Mouse (Mus musculus) erythroblast, embryonic 14.5 days (primary cell): ENCODE data around the gene Dennd5a. TPM values are rescaled to one million over a fixed set of nuclear protein-coding genes. Genes with fewer than 3 reads are reported as not detected.

ENCODE experiments used
- H3K27me3 ChIP-seq: 2 replicates; pipeline ENCODE4 v1.6.1; 2012; ENCODE audit warnings: inconsistent platforms; ENCODE audit not compliant: control insufficient read depth
- H3K36me3 ChIP-seq: 2 replicates; pipeline ENCODE4 v1.6.1; 2012; ENCODE audit warnings: mild to moderate bottlenecking, inconsistent platforms; ENCODE audit not compliant: control insufficient read depth
- H3K4me1 ChIP-seq: 2 replicates; pipeline ENCODE4 v1.6.1; 2012; ENCODE audit warnings: inconsistent platforms; ENCODE audit not compliant: control insufficient read depth
- H3K4me3 ChIP-seq: replicated peaks from 2 replicates; pipeline ENCODE3; 2012; ENCODE audit warnings: moderate library complexity, mild to moderate bottlenecking, inconsistent platforms
- H3K9me3 ChIP-seq: 2 replicates; pipeline ENCODE4 v1.6.1; 2012; ENCODE audit warnings: low read length, inconsistent platforms, mixed read lengths; ENCODE audit not compliant: control insufficient read depth
- GATA1 ChIP-seq: IDR thresholded peaks from 2 replicates; pipeline ENCODE4 v1.6.1; 2012; ENCODE audit warnings: low read length, inconsistent platforms, mixed read lengths
- TAL1 ChIP-seq: IDR thresholded peaks from 3 replicates; pipeline ENCODE4 v1.6.1; 2012; ENCODE audit warnings: low read length, inconsistent platforms, mixed read lengths
- polyA plus RNA-seq: library from polyadenylated mRNA; stranded (reverse); fragments of >175 nt; gene quantifications from 2 replicates; pipeline ENCODE4 v1.2.3, GENCODE M21; 2012

Dennd5a gene
- 0.45 and 0.60 TPM in 2 replicates for polyA plus RNA-seq

- H3K9me3 ChIP-seq, result peaks cover 3% of the 10 kb centered on the region; the same call in 1 of the 2 replicates
Observed at GRCm38 (mm10) chr7:109959716-109960612, at the start of gene Dennd5a. TSS of gene Dennd5a (minus strand) at chr7:109960470.

GRCm38 (mm10) chr7:110009084-110009483 is 48.8 kb upstream of the Dennd5a start:
- Histone ChIP-seq H3K36me3 (no peaks in the 10 kb centered on the region), H3K27me3 (peaks cover 27% of the 10 kb centered on the region), H3K4me3 (no peak overlapping the region), H3K9me3 (no peaks in the 10 kb centered on the region), H3K4me1 (peaks cover 10% of the 10 kb centered on the region)
- TF ChIP-seq TAL1 (no peak), GATA1 (no peak)

More at GRCm38 (mm10) chr7:109959716-109960612, at the start of gene Dennd5a:
- Histone ChIP-seq H3K4me1 (peaks cover 24% of the 10 kb centered on the region), H3K36me3 (no peaks in the 10 kb centered on the region), H3K27me3 (peaks cover 17% of the 10 kb centered on the region), H3K4me3 (peak within 1 kb of the TSS; percentile 82)
- TF ChIP-seq TAL1 (no peak), GATA1 (no peak)

- H3K4me3 ChIP-seq, result no peak overlapping the region
- no peak for TF ChIP-seq GATA1
- TF ChIP-seq TAL1, result no peak
- no peaks in the 10 kb centered on the region for H3K9me3 ChIP-seq
- peaks cover 31% of the 10 kb centered on the region for H3K27me3 ChIP-seq
- H3K36me3 ChIP-seq, result no peaks in the 10 kb centered on the region
- peaks cover 10% of the 10 kb centered on the region for H3K4me1 ChIP-seq
Observed at GRCm38 (mm10) chr7:110008513-110008912, 48.2 kb upstream of the Dennd5a start.

GRCm38 (mm10) chr7:110006471-110007195 is 46.4 kb upstream of the Dennd5a start:
- Histone ChIP-seq H3K4me1 (peaks cover 11% of the 10 kb centered on the region), H3K27me3 (peaks cover 48% of the 10 kb centered on the region), H3K36me3 (no peaks in the 10 kb centered on the region), H3K4me3 (no peak overlapping the region), H3K9me3 (no peaks in the 10 kb centered on the region)
- no peak for TF ChIP-seq GATA1

- no peak overlapping the region for H3K4me3 ChIP-seq
- H3K27me3 ChIP-seq, result peaks cover 53% of the 10 kb centered on the region
- H3K4me1 ChIP-seq, result peaks cover 11% of the 10 kb centered on the region
- no peaks in the 10 kb centered on the region for H3K9me3 ChIP-seq
- TF ChIP-seq GATA1 (no peak), TAL1 (no peak)
- H3K36me3 ChIP-seq, result no peaks in the 10 kb centered on the region
Observed at GRCm38 (mm10) chr7:110005976-110006375, 45.7 kb upstream of the Dennd5a start.

GRCm38 (mm10) chr7:110002968-110003367 is 42.7 kb upstream of the Dennd5a start:
- Histone ChIP-seq H3K4me1 (0 out of 2 replicates have a peak, but pooled peaks cover 1% of the 10 kb centered on the region), H3K27me3 (peaks cover 58% of the 10 kb centered on the region), H3K9me3 (no peaks in the 10 kb centered on the region), H3K4me3 (no peak overlapping the region), H3K36me3 (no peaks in the 10 kb centered on the region)
- TF ChIP-seq TAL1 (no peak), GATA1 (no peak)

GRCm38 (mm10) chr7:110002092-110002491 is 41.8 kb upstream of the Dennd5a start:
- Histone ChIP-seq H3K9me3 (no peaks in the 10 kb centered on the region), H3K4me1 (0 out of 2 replicates have a peak, but pooled peaks cover 1% of the 10 kb centered on the region), H3K27me3 (peaks cover 58% of the 10 kb centered on the region), H3K36me3 (no peaks in the 10 kb centered on the region), H3K4me3 (no peak overlapping the region)
- no peak for TF ChIP-seq GATA1
- no peak for TF ChIP-seq TAL1

GRCm38 (mm10) chr7:109998388-109998787 is 38.1 kb upstream of the Dennd5a start:
- 0 out of 2 replicates have a peak, but pooled peaks cover 1% of the 10 kb centered on the region for H3K4me1 ChIP-seq
- H3K4me3 ChIP-seq, result no peak overlapping the region
- no peaks in the 10 kb centered on the region for H3K9me3 ChIP-seq
- TF ChIP-seq TAL1 (no peak), GATA1 (no peak)
- no peaks in the 10 kb centered on the region for H3K36me3 ChIP-seq
- H3K27me3 ChIP-seq, result peaks cover 27% of the 10 kb centered on the region

GRCm38 (mm10) chr7:109993157-109993959 is 33.1 kb upstream of the Dennd5a start:
- Histone ChIP-seq H3K27me3 (peaks cover 3% of the 10 kb centered on the region), H3K9me3 (no peaks in the 10 kb centered on the region), H3K4me3 (no peak overlapping the region), H3K36me3 (no peaks in the 10 kb centered on the region), H3K4me1 (no peaks in the 10 kb centered on the region; the same call in 1 of the 2 replicates)
- TF ChIP-seq TAL1, result no peak
- no peak for TF ChIP-seq GATA1
